Mouse (Mus musculus) brain, embryonic 14.5 days (tissue): ENCODE results near the gene Cabp4.

ENCODE experiments used
- CTCF ChIP-seq: fragments of 200-500 bp; IDR thresholded peaks from 2 replicates; pipeline ENCODE4 v1.5.1; 2012; ENCODE audit warnings: inconsistent platforms, mild to moderate bottlenecking, moderate library complexity, borderline replicate concordance; ENCODE audit not compliant: insufficient read depth, insufficient read length; ENCODE audit errors: extremely low read depth
- POLR2A ChIP-seq: fragments of 200-500 bp; IDR thresholded peaks from 2 replicates; pipeline ENCODE4 v1.6.1; 2012; ENCODE audit warnings: mild to moderate bottlenecking, inconsistent platforms, borderline replicate concordance; ENCODE audit not compliant: poor library complexity, insufficient read depth, insufficient read length, severe bottlenecking; ENCODE audit errors: extremely low read depth

- TF ChIP-seq CTCF (no peak), POLR2A (no peak)
Observed at GRCm38 (mm10) chr19:4190831-4191334, 47.0 kb upstream of the Cabp4 start, which contains the start of gene Tbc1d10c.
